Mouse (Mus musculus) embryonic facial prominence, embryonic 10.5 days (tissue): ENCODE data around the gene Sumo1. TPM values are rescaled to one million over a fixed set of nuclear protein-coding genes. Genes with fewer than 3 reads are reported as not detected.
"Not testable (repeated sequence)": the region's sequence is repeated elsewhere in the genome, so short reads cannot be mapped to it uniquely, and the experiment has no call there.

ENCODE experiments used
- DNase-seq: peaks from one replicate; pipeline ENCODE4 v3.0.0-alpha.2; 2017; ENCODE audit warnings: low spot score
- H3K27ac ChIP-seq: fragments of 300-500 bp; sonication (generic); replicated peaks from 2 replicates; pipeline ENCODE4 v1.5.1; 2016; ENCODE audit warnings: mild to moderate bottlenecking
- H3K27me3 ChIP-seq: fragments of 300-500 bp; sonication (generic); replicated peaks from 2 replicates; pipeline ENCODE4 v1.6.1; 2016; ENCODE audit warnings: low read depth, mild to moderate bottlenecking; ENCODE audit not compliant: poor library complexity, severe bottlenecking
- H3K36me3 ChIP-seq: fragments of 300-500 bp; sonication (generic); replicated peaks from 2 replicates; pipeline ENCODE4 v1.6.1; 2016; ENCODE audit warnings: mild to moderate bottlenecking, moderate library complexity
- H3K4me1 ChIP-seq: fragments of 300-500 bp; sonication (generic); 2 replicates; pipeline ENCODE4 v1.6.1; 2016
- H3K4me3 ChIP-seq: fragments of 300-500 bp; sonication (generic); 2 replicates; pipeline ENCODE4 v1.5.1; 2016; ENCODE audit warnings: mild to moderate bottlenecking, moderate library complexity
- H3K9me3 ChIP-seq: fragments of 300-500 bp; sonication (generic); 2 replicates; pipeline ENCODE4 v1.6.1; 2016; ENCODE audit warnings: mild to moderate bottlenecking
- WGBS: fragments of 180-500 bp; shearing (Covaris S2); methylation state at CpG from one replicate; pipeline ENCODE4 v1.1.7; 2016; 5-methylcytosine and 5-hydroxymethylcytosine counted together
- polyA plus RNA-seq: library from polyadenylated mRNA; unstranded; fragments of >200 nt; fragmentation: Nextera tagmentation; extraction: Ambion mirVana; gene quantifications from 2 replicates; pipeline ENCODE4 v1.2.1, GENCODE M21; 2016

Sumo1 gene
- polyA plus RNA-seq, 1 experiment from 2014 or later, result 564 TPM

DNA sequence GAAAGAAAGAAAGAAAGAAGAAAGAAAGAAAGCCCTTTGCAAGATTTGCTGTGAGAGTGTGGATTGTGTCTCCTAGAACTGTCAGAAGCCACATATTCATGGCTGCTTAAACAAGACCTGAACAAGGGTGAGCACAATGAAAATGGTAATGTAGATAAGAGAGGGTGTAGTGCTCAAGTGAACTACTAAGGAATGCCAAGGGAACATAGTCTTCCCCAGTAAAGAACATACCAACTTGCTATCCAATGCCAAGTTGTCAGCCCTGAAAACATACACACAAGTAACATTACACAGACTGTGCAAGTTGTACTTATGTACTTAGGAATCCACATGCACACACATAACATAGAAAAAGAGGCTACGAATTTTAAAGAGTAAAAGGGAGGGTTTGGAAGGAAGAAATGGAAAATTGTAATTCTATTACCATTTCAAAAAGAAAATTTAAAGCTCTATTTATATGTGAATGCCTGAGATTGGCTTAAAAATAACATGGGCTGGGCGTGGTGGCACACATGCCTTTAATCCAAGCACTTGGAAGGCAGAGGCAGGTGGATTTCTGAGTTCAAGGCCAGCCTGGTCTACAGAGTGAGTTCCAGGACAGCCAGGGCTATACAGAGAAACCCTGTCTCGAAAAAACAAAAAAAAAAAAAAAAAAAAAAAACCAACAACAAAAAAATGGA lies 7.0 kb downstream of the Sumo1 start:
- H3K4me1 ChIP-seq, result 0 out of 2 replicates have a peak, but pooled peaks cover 4% of the 10 kb centered on the region
- no peak overlapping the region for H3K27ac ChIP-seq
- 80% methylated on average over 3 of the region's 3 CpGs for WGBS
- H3K9me3 ChIP-seq, result no peaks in the 10 kb centered on the region
- no peak overlapping the region for H3K4me3 ChIP-seq
- H3K36me3 ChIP-seq, result peaks cover 21% of the 10 kb centered on the region
- DNase-seq, result no peak
- no peaks in the 10 kb centered on the region for H3K27me3 ChIP-seq

DNA sequence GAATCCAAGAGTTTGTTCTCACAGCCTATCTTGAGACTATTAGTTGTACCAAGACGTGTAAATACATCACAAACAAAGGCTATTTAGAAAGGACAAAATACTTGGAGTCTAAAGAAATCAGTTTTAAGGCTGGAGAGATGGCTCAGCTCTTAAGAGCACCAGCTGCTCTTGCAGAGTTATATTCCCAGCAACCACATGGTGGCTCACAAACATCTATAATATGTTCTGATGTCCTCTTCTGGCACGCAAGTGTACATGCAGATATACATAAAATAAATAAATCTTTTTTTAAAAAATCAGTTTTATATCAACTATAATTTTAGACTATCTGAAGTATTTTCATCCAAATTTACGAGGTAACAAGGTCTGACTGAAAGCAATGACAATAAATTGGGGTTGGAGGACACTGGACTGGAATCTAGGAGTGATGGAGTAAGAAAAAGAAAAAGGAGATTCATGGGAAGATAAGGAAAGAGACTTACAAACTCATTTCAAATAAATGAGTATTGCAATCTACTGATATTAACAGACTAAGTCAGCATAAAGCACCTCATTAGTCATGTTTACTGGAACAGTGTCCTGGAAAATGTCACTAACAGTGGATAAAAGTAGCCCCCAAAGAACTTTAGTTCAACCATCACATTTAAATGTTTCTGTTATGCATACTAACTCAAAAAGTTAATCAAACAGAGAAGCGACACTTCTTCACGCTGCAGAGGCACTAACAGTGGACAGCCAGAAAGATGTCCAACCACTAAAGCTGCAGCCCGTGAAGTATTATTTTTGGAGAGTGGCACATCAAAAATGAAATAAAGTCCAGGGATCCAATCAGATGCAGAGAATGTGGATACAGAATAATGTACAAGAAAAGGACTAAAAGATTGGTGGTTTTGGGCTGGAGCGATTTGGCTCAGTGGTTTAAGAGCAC lies 14.1 kb downstream of the Sumo1 start:
- DNase-seq, result no peak
- WGBS, result 93% methylated on average over 7 of the region's 7 CpGs
- Histone ChIP-seq H3K27ac (no peak overlapping the region), H3K4me3 (no peak overlapping the region), H3K36me3 (peaks cover 50% of the 10 kb centered on the region), H3K9me3 (no peaks in the 10 kb centered on the region), H3K27me3 (no peaks in the 10 kb centered on the region), H3K4me1 (no peaks in the 10 kb centered on the region)

DNA sequence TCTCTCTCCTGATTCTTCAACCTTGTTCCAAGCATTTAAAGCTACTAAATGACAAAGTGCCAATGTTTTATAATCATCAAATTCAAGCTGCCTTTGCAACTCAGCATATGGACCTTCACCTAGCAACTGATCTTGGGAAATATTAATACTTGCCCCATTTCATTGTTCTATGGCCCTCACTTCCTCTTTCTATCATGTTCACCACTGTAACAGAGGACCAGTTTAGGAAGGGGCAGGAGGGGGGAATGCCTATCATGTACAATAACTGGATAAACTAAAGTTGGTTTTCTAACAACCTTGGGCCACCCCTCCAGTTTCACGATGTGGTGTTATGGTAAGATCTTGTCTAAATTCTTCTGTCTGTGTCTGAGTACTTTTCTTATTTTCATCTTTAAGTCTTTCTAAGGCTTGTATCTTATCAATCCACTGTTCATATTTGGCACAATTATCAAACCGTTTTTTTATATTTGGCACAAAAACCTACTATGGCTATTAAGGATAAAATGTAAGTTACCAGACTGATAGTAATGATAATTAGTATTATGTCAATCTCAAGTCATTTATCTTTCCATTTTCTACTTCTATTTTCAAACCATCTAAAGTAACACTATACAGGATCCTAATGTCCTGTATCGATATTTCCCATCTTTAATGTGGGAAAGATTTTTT lies 17.3 kb downstream of the Sumo1 start:
- Histone ChIP-seq H3K27ac (no peak overlapping the region), H3K36me3 (peaks cover 66% of the 10 kb centered on the region), H3K4me1 (no peaks in the 10 kb centered on the region), H3K27me3 (no peaks in the 10 kb centered on the region), H3K4me3 (no peak overlapping the region), H3K9me3 (no peaks in the 10 kb centered on the region)
- 94% methylated on average over 3 of the region's 3 CpGs for WGBS
- no peak for DNase-seq

GRCm38 (mm10) chr1:59651201-59651819 lies 19.3 kb downstream of the Sumo1 start:
- H3K4me1 ChIP-seq, result no peaks in the 10 kb centered on the region

GRCm38 (mm10) chr1:59646502-59646901 lies 24.1 kb downstream of the Sumo1 start:
- not testable (repeated sequence) for H3K4me3 ChIP-seq, H3K27me3 ChIP-seq, DNase-seq, H3K9me3 ChIP-seq, H3K4me1 ChIP-seq, H3K27ac ChIP-seq
- H3K36me3 ChIP-seq, result peaks cover 82% of the 10 kb centered on the region
- 94% methylated on average over 2 of the region's 2 CpGs for WGBS

More at GRCm38 (mm10) chr1:59651201-59651819, 19.3 kb downstream of the Sumo1 start:
- Histone ChIP-seq H3K4me3 (no peak overlapping the region), H3K27ac (no peak overlapping the region), H3K27me3 (no peaks in the 10 kb centered on the region), H3K36me3 (peaks cover 82% of the 10 kb centered on the region), H3K9me3 (no peaks in the 10 kb centered on the region)
- 91% methylated on average over 3 of the region's 3 CpGs for WGBS
- DNase-seq, result no peak

GRCm38 (mm10) chr1:59642488-59642887 lies 28.1 kb downstream of the Sumo1 start:
- no peaks in the 10 kb centered on the region for H3K9me3 ChIP-seq
- no peak overlapping the region for H3K4me3 ChIP-seq
- no peaks in the 10 kb centered on the region for H3K27me3 ChIP-seq
- H3K4me1 ChIP-seq, result no peaks in the 10 kb centered on the region
- H3K36me3 ChIP-seq, result peaks cover 71% of the 10 kb centered on the region
- WGBS, result 93% methylated on average over 1 of the region's 1 CpGs
- DNase-seq, result no peak
- H3K27ac ChIP-seq, result no peak overlapping the region

GRCm38 (mm10) chr1:59638371-59638770 lies 32.3 kb downstream of the Sumo1 start:
- H3K9me3 ChIP-seq, result no peaks in the 10 kb centered on the region
- no peak for DNase-seq
- WGBS, result 84% methylated on average over 3 of the region's 3 CpGs

DNA sequence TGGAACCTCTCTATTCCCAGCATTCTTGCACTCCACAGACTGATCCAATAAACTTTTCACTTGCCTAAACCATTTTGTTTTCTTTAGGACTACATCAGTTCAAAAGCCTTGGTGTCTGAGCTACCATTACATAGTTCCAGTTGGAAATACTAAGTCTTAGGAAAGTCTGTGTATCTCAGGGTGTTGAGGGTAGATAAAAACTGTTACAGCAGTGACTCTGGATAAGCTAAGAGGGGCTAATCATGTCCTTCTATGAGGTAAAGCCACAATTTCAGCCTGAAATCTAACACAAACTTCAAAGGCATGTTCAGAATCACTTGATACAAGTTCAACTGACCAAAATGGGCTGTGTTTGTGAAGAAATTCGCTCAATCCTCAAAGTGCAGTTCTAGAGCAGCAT lies 34.3 kb downstream of the Sumo1 start:
- H3K27ac ChIP-seq, result no peak overlapping the region
- H3K9me3 ChIP-seq, result no peaks in the 10 kb centered on the region
- peaks cover 18% of the 10 kb centered on the region for H3K4me1 ChIP-seq
- H3K27me3 ChIP-seq, result no peaks in the 10 kb centered on the region
- 63% methylated on average over 1 of the region's 1 CpGs for WGBS
- peaks cover 22% of the 10 kb centered on the region for H3K36me3 ChIP-seq
- no peak overlapping the region for H3K4me3 ChIP-seq
- no peak for DNase-seq

More at GRCm38 (mm10) chr1:59638371-59638770, 32.3 kb downstream of the Sumo1 start:
- H3K27ac ChIP-seq, result no peak overlapping the region
- H3K4me1 ChIP-seq, result peaks cover 8% of the 10 kb centered on the region
- H3K36me3 ChIP-seq, result peaks cover 43% of the 10 kb centered on the region
- H3K4me3 ChIP-seq, result no peak overlapping the region
- H3K27me3 ChIP-seq, result no peaks in the 10 kb centered on the region

- DNase-seq, result peak; percentile 34
- H3K36me3 ChIP-seq, result no peaks in the 10 kb centered on the region
- no peak overlapping the region for H3K4me3 ChIP-seq
- no peaks in the 10 kb centered on the region for H3K27me3 ChIP-seq
- peaks cover 23% of the 10 kb centered on the region for H3K4me1 ChIP-seq
- 27% methylated on average over 6 of the region's 6 CpGs for WGBS
- H3K9me3 ChIP-seq, result no peaks in the 10 kb centered on the region
- peak overlapping the region; percentile 60 for H3K27ac ChIP-seq
Measured at GRCm38 (mm10) chr1:59633056-59633455, 37.6 kb downstream of the Sumo1 start.

GRCm38 (mm10) chr1:59631986-59632659 lies 38.5 kb downstream of the Sumo1 start:
- 82% methylated on average over 5 of the region's 5 CpGs for WGBS
- no peaks in the 10 kb centered on the region for H3K9me3 ChIP-seq

GRCm38 (mm10) chr1:59630356-59630755 lies 40.3 kb downstream of the Sumo1 start:
- H3K4me3 ChIP-seq, H3K36me3 ChIP-seq, H3K9me3 ChIP-seq, DNase-seq, H3K27ac ChIP-seq, H3K27me3 ChIP-seq: not testable (repeated sequence)
- peaks cover 23% of the 10 kb centered on the region for H3K4me1 ChIP-seq
- 91% methylated on average over 6 of the region's 6 CpGs for WGBS

More at GRCm38 (mm10) chr1:59631986-59632659, 38.5 kb downstream of the Sumo1 start:
- Histone ChIP-seq H3K27ac (peak overlapping the region; percentile 10; the same call in 1 of the 2 replicates), H3K4me3 (no peak overlapping the region), H3K4me1 (peaks cover 23% of the 10 kb centered on the region), H3K36me3 (no peaks in the 10 kb centered on the region), H3K27me3 (no peaks in the 10 kb centered on the region)
- no peak for DNase-seq
